Mouse (Mus musculus) monocyte, adult 59 days (primary cell): ENCODE data around the gene Olfr342. TPM values are rescaled to one million over a fixed set of nuclear protein-coding genes. Genes with fewer than 3 reads are reported as not detected.

Experiments
- total RNA-seq, 2 experiments: library from RNA; stranded (reverse); gene quantifications; one replicate each; pipeline ENCODE4 v1.2.4; 2023

Gene Olfr342
- not detected for total RNA-seq

GRCm38 (mm10) chr2:36524698-36525097, at the start of gene Olfr342:
TSS of gene Olfr342 (plus strand) at chr2:36524998.

GRCm38 (mm10) chr2:36482368-36482767, 42.4 kb upstream of the Olfr342 start, which contains the start of gene Olfr341:
TSS of gene Olfr341 (minus strand) at chr2:36482468.

GRCm38 (mm10) chr2:36566362-36566761, 41.6 kb downstream of the Olfr342 start, which contains the start of gene Olfr344:
TSS of gene Olfr344 (plus strand) at chr2:36566662.

Other genes starting within 250 kb of the Olfr342 start
- not detected for gene Olfr338, start 151.5 kb upstream of the Olfr342 start, total RNA-seq
- gene Olfr339, start 106.1 kb upstream of the Olfr342 start, total RNA-seq: not detected
- not detected for gene Olfr340, start 72.4 kb upstream of the Olfr342 start, total RNA-seq
- gene Olfr341, start 42.5 kb upstream of the Olfr342 start, total RNA-seq: not detected
- not detected for gene Olfr344, start 41.7 kb downstream of the Olfr342 start, total RNA-seq
- gene Olfr345, start 115.0 kb downstream of the Olfr342 start, total RNA-seq: not detected
- gene Olfr346, start 160.8 kb downstream of the Olfr342 start, total RNA-seq: not detected
- not detected for gene Olfr347, start 206.9 kb downstream of the Olfr342 start, total RNA-seq